Mouse (Mus musculus) stomach, embryonic 16.5 days (tissue): ENCODE measurements around the gene Igsf8. TPM values are rescaled to one million over a fixed set of nuclear protein-coding genes. Genes with fewer than 3 reads are reported as not detected.

Experiments
- ATAC-seq: fragments of 200-750 bp; cut with Nextera tagmentation; 2 replicates; pipeline ENCODE4 v1.8.0; 2017; ENCODE audit warnings: moderate number of reproducible peaks, moderate TSS enrichment; ENCODE audit not compliant: insufficient read depth, low FRiP score
- H3K27ac ChIP-seq: fragments of 300-500 bp; sonication (generic); 2 replicates; pipeline ENCODE4 v1.5.1; 2014; ENCODE audit warnings: low read length
- H3K27me3 ChIP-seq: fragments of 300-500 bp; sonication (generic); 2 replicates; pipeline ENCODE4 v1.6.1; 2014; ENCODE audit warnings: low read length, control low read depth, mixed read lengths; ENCODE audit not compliant: control insufficient read depth, insufficient read depth
- H3K36me3 ChIP-seq: fragments of 300-500 bp; sonication (generic); 2 replicates; pipeline ENCODE4 v1.6.1; 2014; ENCODE audit warnings: low read length; ENCODE audit not compliant: control insufficient read depth, insufficient read depth
- H3K4me1 ChIP-seq: fragments of 300-500 bp; sonication (generic); 2 replicates; pipeline ENCODE4 v1.6.1; 2014; ENCODE audit warnings: low read length, control low read depth, mixed read lengths; ENCODE audit not compliant: control insufficient read depth, insufficient read depth
- H3K4me2 ChIP-seq: fragments of 300-500 bp; sonication (generic); 2 replicates; pipeline ENCODE4 v1.6.1; 2014; ENCODE audit warnings: low read depth, low read length, mixed read lengths
- H3K4me3 ChIP-seq: fragments of 300-500 bp; sonication (generic); replicated peaks from 2 replicates; pipeline ENCODE4 v1.5.1; 2014; ENCODE audit warnings: mild to moderate bottlenecking, low read length
- H3K9ac ChIP-seq: fragments of 300-500 bp; sonication (generic); 2 replicates; pipeline ENCODE4 v1.6.1; 2014; ENCODE audit warnings: low read length
- H3K9me3 ChIP-seq: fragments of 300-500 bp; sonication (generic); replicated peaks from 2 replicates; pipeline ENCODE4 v1.6.1; 2016; ENCODE audit warnings: low read length, control low read depth; ENCODE audit not compliant: control insufficient read depth
- WGBS: fragments of 180-500 bp; shearing (Covaris S2); extraction: QIAGEN DNeasy Blood & Tissue Kit; methylation state at CpG from one replicate; pipeline ENCODE4 v1.1.7; 2014; 5-methylcytosine and 5-hydroxymethylcytosine counted together
- polyA plus RNA-seq: library from polyadenylated mRNA; unstranded; fragments of >200 nt; fragmentation: Nextera tagmentation; extraction: Ambion mirVana; gene quantifications from 2 replicates; pipeline ENCODE4 v1.2.1, GENCODE M21; 2015

Igsf8 gene
- polyA plus RNA-seq, 1 experiment from 2014 or later, result 27.8 TPM

- 80% methylated on average over 3 of the region's 3 CpGs for WGBS
- Histone ChIP-seq H3K4me3 (no peak overlapping the region), H3K4me1 (peaks cover 19% of the 10 kb centered on the region), H3K4me2 (no peak overlapping the region), H3K36me3 (no peaks in the 10 kb centered on the region), H3K9ac (no peak overlapping the region), H3K27me3 (no peaks in the 10 kb centered on the region), H3K27ac (no peak overlapping the region), H3K9me3 (no peaks in the 10 kb centered on the region)
- ATAC-seq, result no peak
Observed at GRCm38 (mm10) chr1:172305635-172306034, 44.2 kb downstream of the Igsf8 start.

GRCm38 (mm10) chr1:172306196-172306595, 44.8 kb downstream of the Igsf8 start:
- no peaks in the 10 kb centered on the region for H3K9me3 ChIP-seq

DNA sequence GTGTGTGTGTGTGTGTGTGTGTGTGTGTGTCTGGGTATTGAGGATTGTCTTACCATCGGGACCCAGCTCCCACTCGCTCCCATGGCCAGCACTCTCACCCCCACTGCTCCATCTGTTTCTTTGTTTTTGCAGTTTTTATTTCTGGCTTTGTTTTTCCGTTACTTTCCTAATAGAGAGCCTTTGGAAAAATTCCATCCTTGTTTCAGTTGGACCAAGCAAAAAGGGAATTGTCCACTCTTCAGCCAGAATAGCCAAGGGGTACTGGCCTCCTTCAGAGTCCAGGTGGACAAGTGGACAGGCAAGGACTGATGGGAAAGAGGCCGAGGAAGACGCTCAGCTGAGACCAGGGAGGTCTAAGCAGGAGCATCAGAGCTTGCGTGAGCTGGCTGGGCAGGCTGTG, 45.4 kb downstream of the Igsf8 start:
- Histone ChIP-seq H3K27ac (peak overlapping the region; percentile 74; the same call in 1 of the 2 replicates), H3K4me1 (peaks cover 24% of the 10 kb centered on the region)
- ATAC-seq, result no peak

More at GRCm38 (mm10) chr1:172306196-172306595, 44.8 kb downstream of the Igsf8 start:
- 68% methylated on average over 4 of the region's 4 CpGs for WGBS
- ATAC-seq, result no peak
- H3K27ac ChIP-seq, result no peak overlapping the region
- no peaks in the 10 kb centered on the region for H3K27me3 ChIP-seq
- no peak overlapping the region for H3K9ac ChIP-seq
- H3K36me3 ChIP-seq, result no peaks in the 10 kb centered on the region
- H3K4me3 ChIP-seq, result no peak overlapping the region
- no peak overlapping the region for H3K4me2 ChIP-seq
- peaks cover 23% of the 10 kb centered on the region for H3K4me1 ChIP-seq

DNA sequence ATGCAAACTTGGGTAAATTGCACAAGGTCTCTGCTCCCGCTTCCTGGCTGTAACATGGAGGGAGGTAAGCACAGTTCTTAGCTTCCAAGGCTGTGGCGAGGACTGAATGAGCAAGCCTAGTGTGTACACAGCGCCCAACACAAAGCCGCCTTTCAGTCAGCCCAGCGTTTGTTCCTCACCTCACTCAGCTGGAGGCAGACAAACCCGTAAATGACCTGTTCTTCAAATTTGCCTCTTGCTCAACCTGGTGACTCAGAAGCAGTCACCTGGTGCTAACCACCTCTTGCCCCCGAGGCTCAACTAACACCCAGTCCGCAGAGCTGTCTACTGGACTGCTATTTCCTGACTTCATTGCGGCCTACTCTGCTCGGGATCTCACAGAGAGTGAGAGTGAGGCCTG, 46.5 kb downstream of the Igsf8 start:
- Histone ChIP-seq H3K27ac (peak overlapping the region; percentile 74), H3K9me3 (no peaks in the 10 kb centered on the region), H3K9ac (peak overlapping the region; percentile 27; the same call in 1 of the 2 replicates)

More for the DNA sequence above, 45.4 kb downstream of the Igsf8 start:
- H3K4me3 ChIP-seq, result no peak overlapping the region
- H3K9me3 ChIP-seq, result no peaks in the 10 kb centered on the region
- no peak overlapping the region for H3K4me2 ChIP-seq
- no peaks in the 10 kb centered on the region for H3K27me3 ChIP-seq
- H3K36me3 ChIP-seq, result no peaks in the 10 kb centered on the region
- peak overlapping the region; percentile 43; the same call in 1 of the 2 replicates for H3K9ac ChIP-seq
- WGBS, result 75% methylated on average over 6 of the region's 6 CpGs

DNA sequence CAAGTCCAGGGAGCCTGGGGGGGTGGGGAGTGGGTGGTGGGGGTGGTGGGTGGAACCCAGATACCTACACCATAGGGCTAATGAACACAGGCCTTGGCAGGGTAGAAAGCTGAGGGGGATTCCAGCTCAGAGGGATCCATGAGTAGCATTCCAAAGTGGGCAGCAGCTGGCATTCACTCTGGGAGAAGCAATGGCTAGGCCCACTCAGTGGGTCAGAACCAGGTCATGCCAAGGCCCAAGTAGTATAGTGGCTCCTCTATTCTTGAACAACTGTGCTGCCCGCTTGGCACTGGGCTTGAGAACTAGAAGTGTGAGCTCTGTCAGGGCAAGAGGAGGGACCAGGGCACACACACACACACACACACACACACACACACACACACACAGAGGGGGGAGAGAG, 47.0 kb downstream of the Igsf8 start:
- H3K4me3 ChIP-seq, result no peak overlapping the region
- peak overlapping the region; percentile 27; the same call in 1 of the 2 replicates for H3K9ac ChIP-seq
- H3K4me1 ChIP-seq, result peaks cover 24% of the 10 kb centered on the region
- no peaks in the 10 kb centered on the region for H3K36me3 ChIP-seq
- no peaks in the 10 kb centered on the region for H3K27me3 ChIP-seq
- no peak overlapping the region for H3K4me2 ChIP-seq
- ATAC-seq, result no peak
- peak overlapping the region; percentile 74 for H3K27ac ChIP-seq
- H3K9me3 ChIP-seq, result no peaks in the 10 kb centered on the region
- 89% methylated on average over 1 of the region's 1 CpGs for WGBS

More for the DNA sequence above, 46.5 kb downstream of the Igsf8 start:
- no peaks in the 10 kb centered on the region for H3K27me3 ChIP-seq
- H3K4me3 ChIP-seq, result no peak overlapping the region
- H3K36me3 ChIP-seq, result no peaks in the 10 kb centered on the region
- H3K4me1 ChIP-seq, result peaks cover 21% of the 10 kb centered on the region
- no peak overlapping the region for H3K4me2 ChIP-seq
- 50% methylated on average over 10 of the region's 10 CpGs for WGBS
- peak; percentile 59 for ATAC-seq

DNA sequence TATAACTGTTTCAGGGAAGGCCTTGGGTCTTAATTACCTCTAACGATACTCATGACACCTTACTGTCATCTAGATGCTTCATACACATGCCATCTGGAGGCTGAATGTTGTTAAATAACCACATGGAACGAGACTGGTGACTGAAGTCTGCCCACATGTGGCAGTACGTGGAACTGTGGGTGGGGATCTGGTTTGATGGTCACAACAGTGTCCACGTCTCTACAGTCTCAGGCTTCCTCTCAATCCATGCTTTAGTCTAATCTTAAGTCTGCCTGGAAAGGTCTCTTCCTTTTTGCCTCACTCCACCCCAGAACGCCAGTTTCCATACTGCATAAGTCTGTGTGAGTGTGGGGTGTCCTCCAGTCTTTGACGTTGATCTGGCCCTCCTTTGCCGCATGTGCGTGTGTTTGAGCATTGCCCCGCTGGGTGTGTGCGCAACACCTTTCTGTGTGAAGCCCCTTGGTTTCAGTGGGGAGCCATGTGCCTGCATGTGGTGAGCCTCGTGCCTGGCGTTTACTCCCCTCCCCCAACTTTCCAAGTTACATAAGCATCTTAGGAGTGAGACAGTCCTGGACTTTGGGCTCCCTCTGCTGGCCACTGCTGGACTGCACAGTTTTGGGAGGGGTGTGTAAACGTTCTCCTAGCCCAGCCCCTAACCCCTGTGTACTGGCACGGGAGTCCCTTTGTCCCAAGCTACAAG, 48.4 kb downstream of the Igsf8 start:
- Histone ChIP-seq H3K4me1 (peaks cover 25% of the 10 kb centered on the region), H3K9ac (peak overlapping the region; percentile 76), H3K36me3 (no peaks in the 10 kb centered on the region), H3K27ac (peak overlapping the region; percentile 98), H3K4me2 (peak overlapping the region; percentile 81), H3K27me3 (no peaks in the 10 kb centered on the region), H3K9me3 (no peaks in the 10 kb centered on the region), H3K4me3 (peak overlapping the region; percentile 41)
- 2% methylated on average over 14 of the region's 14 CpGs for WGBS
- peak; percentile 61 for ATAC-seq

GRCm38 (mm10) chr1:172311248-172311906, 49.9 kb downstream of the Igsf8 start:
- Histone ChIP-seq H3K4me3 (peak overlapping the region; percentile 71), H3K27me3 (no peaks in the 10 kb centered on the region), H3K9ac (peak overlapping the region; percentile 81), H3K36me3 (no peaks in the 10 kb centered on the region), H3K9me3 (no peaks in the 10 kb centered on the region), H3K4me2 (peak overlapping the region; percentile 94), H3K27ac (peak overlapping the region; percentile 98), H3K4me1 (peaks cover 25% of the 10 kb centered on the region)
- WGBS, result 3% methylated on average over 23 of the region's 23 CpGs
- ATAC-seq, result peak; percentile 63

DNA sequence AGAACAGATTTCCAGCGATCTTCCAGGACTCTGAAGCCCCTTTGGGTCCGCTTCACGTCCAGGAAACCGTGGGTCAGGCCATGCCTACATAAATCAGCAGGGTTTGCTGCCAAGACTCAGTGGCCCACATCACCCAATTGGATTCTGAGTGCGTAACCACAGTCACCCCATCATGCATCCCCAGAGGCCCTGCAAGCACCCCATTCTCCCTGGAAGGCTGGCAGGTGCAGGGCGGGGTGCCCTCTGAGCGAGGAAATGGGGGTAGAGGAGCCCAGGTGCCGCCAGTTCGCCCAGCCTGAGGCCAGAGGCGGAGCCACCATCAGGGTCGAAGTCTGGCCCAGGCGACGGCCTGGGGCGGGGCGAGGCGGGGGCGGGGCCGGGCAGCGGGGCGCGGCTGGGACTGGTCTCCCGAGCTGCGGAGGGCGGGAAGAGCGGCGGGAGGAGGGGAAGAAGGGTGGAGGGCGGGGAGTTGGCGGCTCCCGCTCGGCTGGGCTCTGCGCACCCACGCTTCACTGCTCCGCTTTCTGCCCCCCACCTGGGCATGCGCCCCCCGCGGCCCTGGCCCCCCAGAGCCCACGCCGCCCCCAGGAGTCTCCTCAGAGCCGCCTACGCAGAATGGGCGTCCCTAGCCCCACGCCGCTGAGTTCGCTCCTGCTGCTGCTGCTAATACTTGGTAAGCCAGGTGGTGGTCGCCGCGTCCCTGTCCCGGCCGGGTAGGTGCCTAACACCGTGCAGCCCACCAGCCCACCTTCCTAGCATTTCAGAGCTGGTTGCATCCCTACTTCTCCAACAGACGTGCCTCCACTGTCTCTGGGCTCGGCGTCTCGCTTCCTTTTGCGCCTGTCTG, 50.7 kb downstream of the Igsf8 start:
- Histone ChIP-seq H3K4me3 (peak overlapping the region; percentile 71), H3K4me2 (peak overlapping the region; percentile 94), H3K9me3 (no peaks in the 10 kb centered on the region), H3K36me3 (no peaks in the 10 kb centered on the region), H3K4me1 (peaks cover 26% of the 10 kb centered on the region), H3K27me3 (no peaks in the 10 kb centered on the region), H3K27ac (peak overlapping the region; percentile 98), H3K9ac (peak overlapping the region; percentile 81)
- peak; percentile 83 for ATAC-seq
- under 1% methylated on average over 49 of the region's 55 CpGs for WGBS
